Mouse (Mus musculus): Measurements from ENCODE around the gene Gm45521. TPM values are rescaled to one million over a fixed set of nuclear protein-coding genes. Genes with fewer than 3 reads are reported as not detected.
"Not testable (repeated sequence)": the region's sequence is repeated elsewhere in the genome, so short reads cannot be mapped to it uniquely, and the experiment has no call there.

Gm45521 gene
- polyA plus RNA-seq, 1 experiment from 2014 or later: not detected

GRCm38 (mm10) chr14:8000831-8001685, 44.0 kb downstream of the Gm45521 start:
- H3K4me2 ChIP-seq (ENCODE audit: low read depth, low read length): no peak overlapping the region

GRCm38 (mm10) chr14:8002432-8003092, 45.5 kb downstream of the Gm45521 start, which contains the start of gene Abhd6:
Abhd6 (plus strand) TSS chr14:8002902.
- H3K4me1 ChIP-seq (ENCODE audit: control insufficient read depth, insufficient read depth, low read length): 0 out of 2 replicates have a peak, but pooled peaks cover 11% of the 10 kb centered on the region
- H3K27me3 ChIP-seq (ENCODE audit: control insufficient read depth, insufficient read depth, low read length): no peaks in the 10 kb centered on the region
- under 1% methylated on average over 38 of the region's 38 CpGs for WGBS
- peak within 1 kb of the TSS; percentile 47 for H3K27ac ChIP-seq (ENCODE audit: low read length)
- no peaks in the 10 kb centered on the region for H3K36me3 ChIP-seq (ENCODE audit: control insufficient read depth, insufficient read depth, low read length)
- peak within 1 kb of the TSS; percentile 72 for H3K4me3 ChIP-seq (replicated peaks; ENCODE audit: low read length)
- H3K9me3 ChIP-seq (replicated peaks; ENCODE audit: control insufficient read depth, low read length): no peaks in the 10 kb centered on the region
- peak within 1 kb of the TSS; percentile 73 for H3K9ac ChIP-seq (ENCODE audit: low read length)
- peak within 1 kb of the TSS; percentile 89 for H3K4me2 ChIP-seq (ENCODE audit: low read depth, low read length)
- ATAC-seq (ENCODE audit: insufficient read depth, low FRiP score): peak; percentile 79

More at GRCm38 (mm10) chr14:8000831-8001685, 44.0 kb downstream of the Gm45521 start:
- 0 out of 2 replicates have a peak, but pooled peaks cover 11% of the 10 kb centered on the region for H3K4me1 ChIP-seq (ENCODE audit: control insufficient read depth, insufficient read depth, low read length)
- H3K4me3 ChIP-seq (replicated peaks; ENCODE audit: low read length): no peak overlapping the region
- no peaks in the 10 kb centered on the region for H3K27me3 ChIP-seq (ENCODE audit: control insufficient read depth, insufficient read depth, low read length)
- no peaks in the 10 kb centered on the region for H3K36me3 ChIP-seq (ENCODE audit: control insufficient read depth, insufficient read depth, low read length)
- no peak overlapping the region for H3K27ac ChIP-seq (ENCODE audit: low read length)
- H3K9me3 ChIP-seq (replicated peaks; ENCODE audit: control insufficient read depth, low read length): no peaks in the 10 kb centered on the region
- ATAC-seq (ENCODE audit: insufficient read depth, low FRiP score): no peak
- WGBS: 30% methylated on average over 17 of the region's 17 CpGs
- peak overlapping the region; percentile 40; the same call in 1 of the 2 replicates for H3K9ac ChIP-seq (ENCODE audit: low read length)

- Histone ChIP-seq H3K4me2 (ENCODE audit: low read depth, low read length) (peak overlapping the region; percentile 89), H3K4me3 (replicated peaks; ENCODE audit: low read length) (peak overlapping the region; percentile 72), H3K36me3 (ENCODE audit: control insufficient read depth, insufficient read depth, low read length) (no peaks in the 10 kb centered on the region), H3K9me3 (replicated peaks; ENCODE audit: control insufficient read depth, low read length) (no peaks in the 10 kb centered on the region), H3K27me3 (ENCODE audit: control insufficient read depth, insufficient read depth, low read length) (no peaks in the 10 kb centered on the region), H3K27ac (ENCODE audit: low read length) (peak overlapping the region; percentile 47), H3K9ac (ENCODE audit: low read length) (peak overlapping the region; percentile 73), H3K4me1 (ENCODE audit: control insufficient read depth, insufficient read depth, low read length) (0 out of 2 replicates have a peak, but pooled peaks cover 11% of the 10 kb centered on the region)
- WGBS: under 1% methylated on average over 23 of the region's 23 CpGs
- ATAC-seq (ENCODE audit: insufficient read depth, low FRiP score): peak; percentile 49
Observed at GRCm38 (mm10) chr14:8003093-8003670, 46.1 kb downstream of the Gm45521 start.

GRCm38 (mm10) chr14:8003727-8004670, 46.9 kb downstream of the Gm45521 start:
- Histone ChIP-seq H3K4me3 (replicated peaks; ENCODE audit: low read length) (peak overlapping the region; percentile 72), H3K36me3 (ENCODE audit: control insufficient read depth, insufficient read depth, low read length) (no peaks in the 10 kb centered on the region), H3K27ac (ENCODE audit: low read length) (no peak overlapping the region), H3K4me2 (ENCODE audit: low read depth, low read length) (peak overlapping the region; percentile 89), H3K9me3 (replicated peaks; ENCODE audit: control insufficient read depth, low read length) (no peaks in the 10 kb centered on the region), H3K27me3 (ENCODE audit: control insufficient read depth, insufficient read depth, low read length) (no peaks in the 10 kb centered on the region), H3K9ac (ENCODE audit: low read length) (peak overlapping the region; percentile 73), H3K4me1 (ENCODE audit: control insufficient read depth, insufficient read depth, low read length) (0 out of 2 replicates have a peak, but pooled peaks cover 11% of the 10 kb centered on the region)
- WGBS: 35% methylated on average over 18 of the region's 18 CpGs
- ATAC-seq (ENCODE audit: insufficient read depth, low FRiP score): no peak

- H3K4me1 ChIP-seq (ENCODE audit: control insufficient read depth, insufficient read depth, low read length): 0 out of 2 replicates have a peak, but pooled peaks cover 11% of the 10 kb centered on the region
- not testable (repeated sequence) for H3K36me3 ChIP-seq (ENCODE audit: control insufficient read depth, insufficient read depth, low read length); H3K4me2 ChIP-seq (ENCODE audit: low read depth, low read length); H3K9ac ChIP-seq (ENCODE audit: low read length); H3K27ac ChIP-seq (ENCODE audit: low read length); H3K27me3 ChIP-seq (ENCODE audit: control insufficient read depth, insufficient read depth, low read length); H3K9me3 ChIP-seq (replicated peaks; ENCODE audit: control insufficient read depth, low read length); ATAC-seq (ENCODE audit: insufficient read depth, low FRiP score); H3K4me3 ChIP-seq (replicated peaks; ENCODE audit: low read length)
- 71% methylated on average over 3 of the region's 3 CpGs for WGBS
Observed at GRCm38 (mm10) chr14:8006061-8006460, 49.0 kb downstream of the Gm45521 start.

GRCm38 (mm10) chr14:8007084-8007483, 50.0 kb downstream of the Gm45521 start:
- 0 out of 2 replicates have a peak, but pooled peaks cover 11% of the 10 kb centered on the region for H3K4me1 ChIP-seq (ENCODE audit: control insufficient read depth, insufficient read depth, low read length)
- H3K27ac ChIP-seq (ENCODE audit: low read length): no peak overlapping the region
- H3K4me2 ChIP-seq (ENCODE audit: low read depth, low read length): no peak overlapping the region
- no peak for ATAC-seq (ENCODE audit: insufficient read depth, low FRiP score)
- no peaks in the 10 kb centered on the region for H3K9me3 ChIP-seq (replicated peaks; ENCODE audit: control insufficient read depth, low read length)
- no peak overlapping the region for H3K9ac ChIP-seq (ENCODE audit: low read length)
- H3K27me3 ChIP-seq (ENCODE audit: control insufficient read depth, insufficient read depth, low read length): no peaks in the 10 kb centered on the region
- H3K4me3 ChIP-seq (replicated peaks; ENCODE audit: low read length): no peak overlapping the region
- H3K36me3 ChIP-seq (ENCODE audit: control insufficient read depth, insufficient read depth, low read length): no peaks in the 10 kb centered on the region

- H3K9ac ChIP-seq (ENCODE audit: low read length): no peak overlapping the region
- 0 out of 2 replicates have a peak, but pooled peaks cover 11% of the 10 kb centered on the region for H3K4me1 ChIP-seq (ENCODE audit: control insufficient read depth, insufficient read depth, low read length)
- no peak overlapping the region for H3K4me2 ChIP-seq (ENCODE audit: low read depth, low read length)
- H3K36me3 ChIP-seq (ENCODE audit: control insufficient read depth, insufficient read depth, low read length): no peaks in the 10 kb centered on the region
- ATAC-seq (ENCODE audit: insufficient read depth, low FRiP score): no peak
- 68% methylated on average over 2 of the region's 2 CpGs for WGBS
- no peak overlapping the region for H3K27ac ChIP-seq (ENCODE audit: low read length)
- H3K4me3 ChIP-seq (replicated peaks; ENCODE audit: low read length): no peak overlapping the region
- no peaks in the 10 kb centered on the region for H3K9me3 ChIP-seq (replicated peaks; ENCODE audit: control insufficient read depth, low read length)
- no peaks in the 10 kb centered on the region for H3K27me3 ChIP-seq (ENCODE audit: control insufficient read depth, insufficient read depth, low read length)
Observed at GRCm38 (mm10) chr14:8007486-8007885, 50.4 kb downstream of the Gm45521 start.

- no peak overlapping the region for H3K9ac ChIP-seq (ENCODE audit: low read length)
- H3K4me2 ChIP-seq (ENCODE audit: low read depth, low read length): no peak overlapping the region
- 89% methylated on average over 10 of the region's 10 CpGs for WGBS
- H3K9me3 ChIP-seq (replicated peaks; ENCODE audit: control insufficient read depth, low read length): no peaks in the 10 kb centered on the region
- no peak overlapping the region for H3K4me3 ChIP-seq (replicated peaks; ENCODE audit: low read length)
- H3K27me3 ChIP-seq (ENCODE audit: control insufficient read depth, insufficient read depth, low read length): no peaks in the 10 kb centered on the region
- 0 out of 2 replicates have a peak, but pooled peaks cover 11% of the 10 kb centered on the region for H3K4me1 ChIP-seq (ENCODE audit: control insufficient read depth, insufficient read depth, low read length)
- H3K27ac ChIP-seq (ENCODE audit: low read length): no peak overlapping the region
- H3K36me3 ChIP-seq (ENCODE audit: control insufficient read depth, insufficient read depth, low read length): no peaks in the 10 kb centered on the region
- ATAC-seq (ENCODE audit: insufficient read depth, low FRiP score): no peak
Observed at GRCm38 (mm10) chr14:8007923-8008322, 50.8 kb downstream of the Gm45521 start.
